Mouse (Mus musculus): ENCODE measurements around the gene Rab25. TPM values are rescaled to one million over a fixed set of nuclear protein-coding genes. Genes with fewer than 3 reads are reported as not detected.
A peak's percentile ranks its signal among the peaks of the same experiment; 100 is the strongest.
"Not testable (repeated sequence)": the region's sequence is repeated elsewhere in the genome, so short reads cannot be mapped to it uniquely, and the experiment has no call there.

The Rab25 gene
- 0.97 TPM in 1 of 3 replicates, not detected in the others for total RNA-seq (2017)

DNA sequence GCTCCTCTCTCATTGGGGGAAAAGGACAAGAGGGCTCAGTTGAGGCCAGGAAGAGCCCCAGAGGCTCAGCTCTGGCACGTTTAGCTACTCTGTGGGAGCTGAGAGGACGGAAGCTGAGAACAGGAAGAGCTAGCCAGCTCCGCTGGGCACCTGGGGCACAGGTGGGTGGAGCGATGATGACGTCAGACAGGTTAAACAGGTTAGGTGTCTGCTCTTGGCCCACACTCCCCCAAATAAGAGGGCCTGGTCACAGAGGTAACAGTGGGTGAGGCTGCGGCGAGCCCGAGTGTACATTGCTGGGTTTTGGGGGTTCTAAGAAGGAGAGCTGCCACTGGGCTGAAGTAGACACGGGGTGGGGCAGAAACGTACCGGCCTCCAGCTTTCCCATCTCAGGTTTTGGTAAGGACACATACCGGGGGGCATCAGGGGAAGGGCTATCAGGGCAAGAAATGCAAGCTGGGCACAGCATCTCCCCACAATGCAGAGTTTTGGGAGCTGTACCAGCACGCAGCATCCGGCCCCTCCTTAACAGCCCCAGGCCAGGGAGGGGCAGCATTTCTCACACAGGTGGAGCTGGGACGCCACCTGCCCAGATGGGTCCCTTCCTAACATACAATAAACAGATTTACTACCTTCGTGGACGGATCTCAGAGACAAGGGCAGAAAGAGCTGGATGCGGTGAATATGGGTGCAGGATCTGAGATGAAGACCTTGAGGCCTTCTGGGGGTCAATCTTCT is at the start of gene Rab25:
Gene Rab25, minus strand, starts transcription at position 121 of the 738 bp plus-strand sequence.
- no peak for ATAC-seq (replicated peaks; ENCODE audit: insufficient number of reproducible peaks, low FRiP score, low TSS enrichment, poor library complexity, severe bottlenecking)

DNA sequence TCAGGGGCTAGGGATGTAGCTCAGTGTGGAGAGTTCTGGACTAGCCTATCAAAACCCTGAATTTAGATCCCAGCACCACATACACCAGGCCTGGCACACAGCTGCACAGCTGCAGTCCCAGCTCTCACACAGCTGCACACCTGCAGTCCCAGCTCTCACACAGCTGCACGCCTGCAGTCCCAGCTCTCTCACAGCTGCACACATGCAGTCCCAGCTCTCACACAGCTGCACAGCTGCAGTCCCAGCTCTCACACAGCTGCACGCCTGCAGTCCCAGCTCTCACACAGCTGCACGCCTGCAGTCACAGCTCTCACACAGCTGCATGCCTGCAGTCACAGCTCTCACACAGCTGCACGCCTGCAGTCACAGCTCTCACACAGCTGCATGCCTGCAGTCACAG is 48.4 kb upstream of the Rab25 start:
- ATAC-seq (replicated peaks; ENCODE audit: insufficient number of reproducible peaks, low FRiP score, low TSS enrichment, poor library complexity, severe bottlenecking): not testable (repeated sequence)

DNA sequence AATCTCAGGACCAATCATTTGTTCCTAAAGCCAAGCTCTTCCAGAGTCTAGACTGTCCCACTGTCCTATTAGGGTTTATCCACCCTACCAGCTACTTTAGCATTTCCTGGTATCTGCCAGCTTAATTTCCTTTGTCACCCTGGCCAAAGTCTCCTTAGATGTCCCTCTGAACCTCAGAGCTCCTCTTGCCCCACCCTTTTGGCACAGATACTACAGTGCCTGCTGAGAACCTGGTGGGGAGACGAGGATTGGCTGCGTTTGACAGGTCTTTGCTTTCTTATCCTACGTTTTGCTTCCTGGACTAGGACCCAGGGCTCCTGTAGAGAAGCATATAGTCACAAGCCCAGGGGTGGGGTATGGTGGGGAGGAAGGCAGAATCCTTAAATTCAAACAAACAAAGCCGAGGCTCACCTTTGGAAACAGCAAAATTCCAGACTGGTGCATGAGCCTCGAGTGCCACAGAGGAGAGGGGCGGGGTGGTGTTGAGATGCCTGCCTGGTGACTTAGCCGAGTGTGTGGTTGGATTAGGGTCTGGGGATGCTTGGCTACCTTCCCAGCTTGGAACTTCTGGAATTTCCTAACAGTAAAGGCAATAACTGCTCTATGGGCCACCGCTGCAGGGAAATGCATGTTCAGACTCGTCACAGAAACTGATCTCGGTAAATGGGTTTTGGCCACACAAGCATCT is 45.9 kb upstream of the Rab25 start:
- no peak for ATAC-seq (replicated peaks; ENCODE audit: insufficient number of reproducible peaks, low FRiP score, low TSS enrichment, poor library complexity, severe bottlenecking)

DNA sequence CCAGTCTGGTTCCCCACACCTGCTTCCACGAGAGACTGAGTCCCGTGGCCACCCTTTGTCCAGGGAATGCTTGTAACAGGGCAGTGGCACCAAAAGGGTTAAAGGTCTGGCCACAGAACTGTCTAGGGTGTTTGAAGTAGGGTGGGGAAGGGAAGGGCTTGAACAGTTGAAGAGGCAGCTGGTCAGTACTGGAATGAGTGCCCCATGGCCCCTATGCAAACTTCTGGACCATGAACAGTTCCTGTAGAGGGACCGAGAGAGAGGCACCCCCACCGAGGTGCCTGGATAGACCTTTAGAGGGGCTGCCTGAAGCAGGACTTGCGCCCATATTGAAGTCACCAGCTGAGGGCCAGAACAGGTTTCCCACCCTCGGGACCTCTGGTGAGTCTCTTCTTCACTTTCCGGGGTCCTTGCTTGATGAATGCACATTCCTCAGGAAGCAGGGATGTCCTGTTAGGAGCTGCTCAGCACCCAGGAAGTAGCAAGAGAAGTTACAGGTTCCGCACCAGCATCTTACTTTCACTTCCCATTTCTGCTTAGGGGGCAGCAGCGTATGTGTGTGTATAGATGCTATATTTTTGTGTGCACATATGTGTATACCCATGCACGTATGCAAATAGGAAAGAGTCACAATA is 45.0 kb upstream of the Rab25 start:
- ATAC-seq (replicated peaks; ENCODE audit: insufficient number of reproducible peaks, low FRiP score, low TSS enrichment, poor library complexity, severe bottlenecking): peak; percentile 64

DNA sequence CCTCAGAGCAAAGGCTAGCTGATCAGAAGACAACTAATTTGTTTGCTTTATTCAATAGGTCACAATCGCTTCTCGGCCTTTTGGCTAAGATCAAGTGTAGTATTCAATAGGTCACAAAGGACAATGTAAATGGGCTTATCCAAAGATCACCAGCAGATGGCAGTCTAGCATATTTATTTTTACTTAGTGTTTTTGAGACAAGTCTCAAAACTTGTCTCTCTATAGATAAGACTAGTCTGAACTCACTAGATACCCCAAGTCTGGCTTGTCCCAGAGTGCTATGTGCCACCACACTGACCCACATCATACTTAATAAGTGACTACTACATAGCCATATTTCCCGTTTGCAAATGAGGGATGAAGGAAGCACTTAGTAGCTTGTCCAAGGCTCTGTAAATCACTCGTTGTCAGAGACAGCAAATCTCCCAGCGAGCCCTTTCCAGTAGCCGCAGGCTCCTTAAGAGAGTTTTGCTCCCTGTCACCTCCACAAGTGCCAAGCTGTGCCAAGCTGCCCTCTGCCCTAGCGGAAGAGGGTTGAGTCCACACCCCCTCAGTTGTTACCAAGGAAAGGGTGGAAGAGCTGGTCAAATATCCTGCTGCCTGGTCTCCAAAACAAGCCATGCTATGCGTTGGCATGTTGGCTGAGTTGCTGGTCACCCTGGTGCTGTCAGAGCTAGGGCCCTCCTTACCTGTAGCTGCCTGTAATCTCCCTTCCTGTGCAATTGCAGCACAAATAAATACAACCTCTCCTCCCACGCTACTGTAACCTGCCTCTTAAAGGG is 44.0 kb upstream of the Rab25 start:
- ATAC-seq (replicated peaks; ENCODE audit: insufficient number of reproducible peaks, low FRiP score, low TSS enrichment, poor library complexity, severe bottlenecking): peak; percentile 42; the same call in 1 of the 2 replicates

DNA sequence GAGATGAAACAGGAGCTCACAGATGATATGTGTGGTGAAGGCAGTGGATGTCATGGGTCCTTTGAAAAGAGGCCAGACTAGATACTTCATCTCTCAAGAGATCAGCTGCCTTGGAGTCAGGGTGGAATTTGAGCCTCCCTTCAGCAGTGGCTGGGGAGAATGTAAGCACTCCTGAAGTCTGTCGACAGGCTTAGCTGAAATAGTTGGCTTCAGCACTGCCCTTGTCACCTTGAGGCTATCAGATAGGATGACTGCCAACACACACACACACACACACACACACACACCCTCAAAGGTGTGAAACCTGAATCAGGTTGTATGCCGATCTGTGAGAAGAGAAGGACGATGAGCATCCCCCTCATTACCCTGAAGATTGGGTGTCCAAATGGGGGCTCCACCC is 42.9 kb upstream of the Rab25 start:
- no peak for ATAC-seq (replicated peaks; ENCODE audit: insufficient number of reproducible peaks, low FRiP score, low TSS enrichment, poor library complexity, severe bottlenecking)

DNA sequence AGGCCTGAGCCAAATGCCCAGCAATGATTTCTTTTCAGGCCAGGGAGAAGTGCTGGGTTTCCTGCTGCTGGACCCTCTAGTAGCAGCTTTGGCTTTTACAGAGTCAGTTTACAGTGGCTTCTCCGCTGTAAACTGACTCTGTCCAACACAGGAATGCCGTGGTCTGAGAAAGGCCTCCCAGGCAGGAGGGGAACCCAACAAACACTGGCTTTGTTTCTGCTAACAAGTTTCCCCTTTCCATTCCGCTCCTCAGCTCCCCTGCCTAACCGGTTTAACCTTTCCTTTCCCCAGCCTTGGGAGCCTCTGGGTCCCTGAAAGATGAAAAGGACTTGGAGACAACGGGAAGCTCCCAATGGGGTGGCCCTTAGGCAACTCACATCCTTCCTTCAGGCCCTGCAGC is 42.1 kb upstream of the Rab25 start:
- no peak for ATAC-seq (replicated peaks; ENCODE audit: insufficient number of reproducible peaks, low FRiP score, low TSS enrichment, poor library complexity, severe bottlenecking)

DNA sequence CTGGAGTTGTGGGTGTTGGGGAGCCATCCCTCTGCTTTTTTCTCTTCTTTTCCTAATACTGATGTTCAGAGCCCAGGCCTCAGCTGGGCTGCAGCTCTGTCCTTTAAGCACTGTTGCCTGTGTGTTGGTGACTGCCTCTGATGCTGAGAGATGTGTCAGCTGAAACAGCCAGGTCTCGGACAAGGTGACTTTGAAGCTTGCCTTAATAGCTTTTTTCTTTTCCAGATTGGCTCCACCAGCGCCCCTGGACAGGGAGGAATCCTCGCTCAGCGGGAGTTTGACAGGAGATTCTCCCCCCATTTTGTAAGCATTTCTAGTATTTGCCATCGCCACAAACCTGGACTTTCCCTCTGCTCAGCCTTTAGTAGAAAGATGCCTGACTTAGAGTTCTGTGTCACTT is 38.5 kb upstream of the Rab25 start:
- no peak for ATAC-seq (replicated peaks; ENCODE audit: insufficient number of reproducible peaks, low FRiP score, low TSS enrichment, poor library complexity, severe bottlenecking)

DNA sequence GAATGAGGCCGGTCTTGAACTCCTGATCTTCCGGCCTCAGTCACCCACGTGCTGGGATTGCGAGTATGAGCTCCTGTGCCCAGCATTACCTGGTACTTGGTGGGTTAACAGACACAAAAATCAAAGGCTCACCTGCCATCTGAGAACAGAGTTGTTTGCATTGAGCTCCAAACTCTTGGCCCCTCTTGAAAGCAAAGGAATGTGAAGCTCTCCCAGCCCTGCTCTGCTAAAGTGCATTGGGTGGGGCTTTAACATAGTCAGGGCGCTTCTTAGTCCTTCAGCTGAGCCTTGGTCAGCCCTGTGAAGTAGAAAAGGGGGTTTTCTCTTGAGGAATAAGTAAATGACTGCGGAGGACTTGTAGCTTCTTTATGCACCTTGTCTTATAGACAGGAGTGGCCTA is 37.7 kb upstream of the Rab25 start:
- no peak for ATAC-seq (replicated peaks; ENCODE audit: insufficient number of reproducible peaks, low FRiP score, low TSS enrichment, poor library complexity, severe bottlenecking)

DNA sequence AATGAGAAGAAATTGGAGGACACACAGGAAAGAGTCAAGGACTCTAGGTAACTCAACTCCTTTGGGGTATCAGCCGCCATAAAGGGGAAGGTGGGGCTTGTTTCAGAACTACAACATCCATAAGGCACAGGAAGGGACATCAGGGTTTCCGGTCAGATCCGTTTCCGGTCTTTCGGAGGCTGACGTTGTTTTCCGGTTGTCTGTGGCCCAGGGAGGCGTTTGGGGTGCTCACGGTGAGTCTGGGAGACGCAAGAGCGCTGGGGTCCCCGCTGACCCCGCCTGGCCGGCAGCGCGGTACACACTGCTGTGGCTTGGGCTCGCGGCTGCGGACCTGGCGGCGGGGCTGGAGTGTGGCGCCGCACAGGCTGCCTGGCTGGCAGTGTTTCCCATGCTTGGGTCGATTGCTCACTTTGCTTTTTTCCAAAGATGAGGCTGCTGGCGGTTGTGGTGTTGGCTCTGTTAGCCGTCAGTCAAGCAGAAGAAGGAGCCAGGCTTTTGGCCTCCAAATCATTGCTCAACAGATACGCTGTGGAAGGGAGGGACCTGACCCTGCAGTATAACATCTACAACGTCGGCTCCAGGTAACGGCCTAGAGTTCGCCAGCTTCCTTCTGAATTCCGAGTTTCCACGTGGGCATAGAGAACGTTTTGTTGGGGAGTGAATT is 31.5 kb upstream of the Rab25 start:
- peak; percentile 98 for ATAC-seq (replicated peaks; ENCODE audit: insufficient number of reproducible peaks, low FRiP score, low TSS enrichment, poor library complexity, severe bottlenecking)

DNA sequence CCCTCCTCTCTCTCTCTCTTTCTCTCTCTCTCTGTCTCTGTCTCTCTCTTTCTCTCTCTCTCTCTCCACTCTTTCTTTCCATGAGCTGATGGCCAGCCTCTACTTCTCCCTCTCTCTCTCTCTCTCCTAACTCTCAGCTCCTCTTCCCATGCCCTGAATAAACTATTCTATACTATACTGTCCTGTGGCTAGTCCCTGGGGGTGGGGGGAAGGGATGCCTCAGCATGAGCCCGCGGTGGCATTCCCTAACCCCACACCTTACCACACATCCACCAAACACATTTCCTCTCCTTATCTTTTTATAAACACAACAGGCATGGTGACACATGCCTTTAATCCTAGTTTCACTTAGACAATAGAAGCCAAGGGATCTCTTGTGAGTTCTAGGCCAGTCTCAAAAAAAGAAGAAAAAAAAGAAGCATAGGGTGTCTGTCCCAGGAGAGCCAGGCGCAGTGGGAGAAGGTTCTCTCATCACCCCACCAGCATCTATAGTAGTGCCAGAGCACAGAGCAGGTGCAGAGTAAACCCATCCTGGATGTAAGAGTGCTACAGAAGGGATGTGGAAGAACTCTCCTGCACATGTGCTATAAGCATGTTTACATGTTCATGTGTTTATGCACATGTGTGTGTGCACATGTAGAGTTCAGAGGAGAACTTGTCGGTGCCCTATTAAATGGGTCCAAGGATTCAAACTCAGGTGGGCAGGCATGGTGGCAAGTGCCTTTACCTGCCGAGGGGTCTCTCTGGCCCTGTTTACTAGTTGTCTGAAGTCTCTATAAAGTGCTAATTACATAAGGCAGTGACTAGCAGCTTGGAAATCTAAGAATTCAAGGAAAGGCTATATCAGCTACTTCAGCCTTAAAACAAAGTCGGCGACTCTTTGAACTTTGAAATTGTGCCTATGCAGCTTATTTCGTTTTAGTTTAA is 30.7 kb upstream of the Rab25 start:
- ATAC-seq (replicated peaks; ENCODE audit: insufficient number of reproducible peaks, low FRiP score, low TSS enrichment, poor library complexity, severe bottlenecking): no peak

DNA sequence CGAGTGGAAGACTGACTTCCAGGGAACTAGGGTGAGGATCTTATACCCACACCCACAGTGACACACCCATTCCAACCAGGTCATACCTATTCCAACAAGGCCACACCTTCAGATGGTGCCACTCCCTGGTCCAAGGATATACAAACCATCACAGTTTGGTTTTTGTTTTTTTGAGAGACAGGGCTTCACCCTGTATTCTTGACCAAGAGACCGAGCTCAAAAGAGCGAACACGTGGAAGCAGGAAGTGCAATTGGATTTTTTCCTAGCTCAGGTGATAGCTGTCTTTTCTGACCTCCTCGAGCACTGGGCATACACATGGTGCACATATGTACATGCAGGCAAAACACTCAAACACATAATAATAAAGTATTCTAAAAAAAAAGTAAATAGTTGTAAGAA is 29.7 kb upstream of the Rab25 start:
- not testable (repeated sequence) for ATAC-seq (replicated peaks; ENCODE audit: insufficient number of reproducible peaks, low FRiP score, low TSS enrichment, poor library complexity, severe bottlenecking)

DNA sequence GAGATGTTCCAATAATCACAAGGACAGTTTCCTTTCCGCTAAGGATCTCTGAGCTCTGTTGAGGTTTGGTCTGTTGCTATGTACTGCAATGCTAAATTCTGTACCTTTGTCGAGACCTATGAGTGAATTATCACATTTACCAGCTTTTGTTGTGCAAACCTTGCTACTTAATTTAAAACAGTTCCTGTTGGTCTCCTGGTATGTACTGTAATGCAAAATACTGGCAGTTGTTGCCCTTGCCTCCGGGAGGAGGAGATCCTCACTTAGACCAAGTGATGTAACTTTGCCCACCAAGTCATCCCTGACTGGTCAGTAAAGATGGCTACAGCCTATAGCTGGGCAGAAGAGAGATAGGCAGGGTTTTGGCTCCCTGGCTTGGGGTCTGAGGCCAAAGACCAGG is 27.4 kb upstream of the Rab25 start, which contains the start of gene Ssr2:
Gene Ssr2, plus strand, starts transcription at position 337 of the 400 bp plus-strand sequence.
- no peak for ATAC-seq (replicated peaks; ENCODE audit: insufficient number of reproducible peaks, low FRiP score, low TSS enrichment, poor library complexity, severe bottlenecking)

DNA sequence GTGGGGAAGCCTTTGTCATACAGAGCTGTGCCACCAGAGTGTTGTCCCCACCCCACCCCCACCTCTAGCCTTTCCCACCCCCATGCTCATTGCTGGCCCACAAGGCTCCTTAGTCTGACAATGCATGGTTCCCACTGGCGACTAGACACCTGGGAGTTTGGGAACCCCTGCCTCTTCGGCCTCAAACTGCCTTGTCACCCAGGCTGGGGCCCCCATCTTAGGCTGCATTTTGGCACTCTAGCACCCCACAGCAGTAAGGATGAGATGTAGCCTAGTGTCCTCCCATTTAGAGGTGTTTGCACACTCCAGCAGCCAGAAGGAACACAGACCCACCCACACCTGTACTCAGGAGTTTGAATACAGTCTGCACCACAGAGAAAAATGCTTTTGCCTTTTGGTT is 25.7 kb upstream of the Rab25 start:
- no peak for ATAC-seq (replicated peaks; ENCODE audit: insufficient number of reproducible peaks, low FRiP score, low TSS enrichment, poor library complexity, severe bottlenecking)

DNA sequence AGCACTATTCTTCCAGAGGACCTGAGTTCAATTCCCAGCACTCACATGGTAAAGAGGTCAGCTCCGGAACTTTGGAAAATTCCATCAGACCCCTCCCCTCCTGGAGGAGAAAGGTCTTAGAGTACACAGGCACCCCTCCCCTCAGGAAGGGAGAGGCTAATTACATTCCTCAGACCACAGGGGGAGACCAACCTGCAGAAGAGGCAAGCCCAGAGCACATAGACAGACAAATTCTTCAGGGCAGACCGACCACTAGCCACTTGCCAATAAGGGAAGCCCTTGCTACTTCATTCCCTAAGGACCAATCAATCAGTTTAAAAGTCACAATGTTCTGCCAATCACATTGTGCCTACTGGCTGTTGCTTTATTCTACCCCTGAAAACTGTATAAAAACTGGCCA is 24.7 kb upstream of the Rab25 start:
- ATAC-seq (replicated peaks; ENCODE audit: insufficient number of reproducible peaks, low FRiP score, low TSS enrichment, poor library complexity, severe bottlenecking): no peak

DNA sequence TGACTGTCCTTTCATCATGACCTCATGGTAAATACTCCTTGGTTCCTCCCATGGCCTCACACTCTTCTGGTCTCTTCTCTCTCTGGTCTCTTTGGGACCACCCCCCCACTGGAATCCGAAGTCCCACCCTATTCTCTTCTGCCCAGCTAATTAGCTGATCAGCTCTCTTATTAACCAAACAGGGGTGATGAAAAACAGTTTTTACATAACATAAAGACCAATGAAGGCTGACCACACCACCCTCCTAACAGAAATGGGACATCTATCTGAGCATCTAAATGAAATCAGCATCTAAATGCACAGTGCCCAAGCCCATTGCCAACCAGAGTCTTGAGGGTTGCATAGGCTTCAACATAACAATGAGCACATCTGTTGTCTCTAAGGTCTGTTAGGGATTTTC is 23.8 kb upstream of the Rab25 start:
- no peak for ATAC-seq (replicated peaks; ENCODE audit: insufficient number of reproducible peaks, low FRiP score, low TSS enrichment, poor library complexity, severe bottlenecking)

DNA sequence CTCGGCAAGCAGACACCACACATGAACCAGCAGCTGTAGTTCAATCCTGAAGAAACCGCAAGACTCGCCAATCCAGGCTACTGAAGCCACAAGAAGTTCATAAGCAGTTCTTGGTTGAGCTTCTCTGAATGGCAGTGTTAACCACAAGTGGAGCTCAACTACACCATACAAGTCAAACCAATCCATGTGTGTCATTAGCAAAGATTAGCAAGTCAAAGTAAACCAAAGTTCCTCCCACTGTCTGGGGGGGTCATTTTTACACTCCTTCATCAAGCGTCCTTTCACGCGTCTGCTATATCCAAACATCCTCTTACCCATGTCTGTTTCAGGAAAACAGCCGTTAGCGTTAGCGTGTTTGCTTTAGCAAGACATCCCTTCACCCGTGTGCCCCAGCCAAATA is 22.2 kb upstream of the Rab25 start:
- ATAC-seq (replicated peaks; ENCODE audit: insufficient number of reproducible peaks, low FRiP score, low TSS enrichment, poor library complexity, severe bottlenecking): no peak

DNA sequence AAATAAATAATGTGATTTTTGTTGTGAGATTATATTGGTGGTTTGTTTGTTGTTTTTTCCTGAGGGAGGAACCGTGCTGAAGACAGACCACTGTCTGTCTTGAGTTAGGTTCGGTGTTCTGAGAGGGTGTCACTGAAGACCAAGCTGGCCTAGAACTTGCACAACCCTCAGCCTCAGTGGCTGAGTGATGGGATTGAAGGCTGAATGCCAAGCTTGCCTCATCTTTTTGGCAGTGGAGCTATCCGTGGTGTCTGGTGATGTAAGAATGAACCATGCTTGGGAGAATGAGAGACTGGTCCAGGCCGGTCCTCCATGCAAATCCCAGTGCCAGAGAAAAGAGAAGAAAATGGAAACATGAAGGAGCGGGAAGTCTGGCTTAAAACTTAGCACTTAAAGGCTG is 21.6 kb upstream of the Rab25 start:
- no peak for ATAC-seq (replicated peaks; ENCODE audit: insufficient number of reproducible peaks, low FRiP score, low TSS enrichment, poor library complexity, severe bottlenecking)

Measured in monocyte, adult 5-6 weeks (primary cell).